Mouse (Mus musculus): Measurements from ENCODE around the gene Nfkb1. TPM values are rescaled to one million over a fixed set of nuclear protein-coding genes. Genes with fewer than 3 reads are reported as not detected.

Nfkb1 gene
- total RNA-seq (2021) = 68.8 and 69.5 TPM in 2 replicates
- long read RNA-seq, full-length matches to known transcripts = 21 of 43 reads
- long read RNA-seq, partial matches to known transcripts = 17 of 43 reads
- long read RNA-seq, other reads (novel, unspliced or antisense) = 5 of 43 reads

- DNase-seq = peak; percentile 65
Observed at GRCm38 (mm10) chr3:135691191-135692131, at the start of gene Nfkb1. Gene Nfkb1 (minus strand): TSS chr3:135691547.

GRCm38 (mm10) chr3:135740711-135741110 is 49.4 kb upstream of the Nfkb1 start:
- no peak for DNase-seq

- DNase-seq = no peak
Observed at GRCm38 (mm10) chr3:135734736-135735135, 43.4 kb upstream of the Nfkb1 start.

- DNase-seq = no peak
Observed at GRCm38 (mm10) chr3:135732747-135733445, 41.5 kb upstream of the Nfkb1 start.

- DNase-seq = peak; percentile 81
Observed at GRCm38 (mm10) chr3:135731292-135732047, 40.1 kb upstream of the Nfkb1 start.

GRCm38 (mm10) chr3:135730790-135731189 is 39.4 kb upstream of the Nfkb1 start:
- DNase-seq = no peak

- peak; percentile 44 for DNase-seq
Observed at GRCm38 (mm10) chr3:135729575-135729974, 38.2 kb upstream of the Nfkb1 start.

- DNase-seq = no peak
Observed at GRCm38 (mm10) chr3:135728900-135729299, 37.6 kb upstream of the Nfkb1 start.

GRCm38 (mm10) chr3:135727339-135727738 is 36.0 kb upstream of the Nfkb1 start:
- no peak for DNase-seq

- no peak for DNase-seq
Observed at GRCm38 (mm10) chr3:135726521-135727275, 35.4 kb upstream of the Nfkb1 start.

GRCm38 (mm10) chr3:135726023-135726422 is 34.7 kb upstream of the Nfkb1 start:
- no peak for DNase-seq

GRCm38 (mm10) chr3:135722104-135722503 is 30.8 kb upstream of the Nfkb1 start:
- DNase-seq = no peak

- no peak for DNase-seq
Observed at GRCm38 (mm10) chr3:135719969-135720368, 28.6 kb upstream of the Nfkb1 start.

- no peak for DNase-seq
Observed at GRCm38 (mm10) chr3:135719179-135719532, 27.8 kb upstream of the Nfkb1 start.

- DNase-seq = no peak
Observed at GRCm38 (mm10) chr3:135718323-135719178, 27.2 kb upstream of the Nfkb1 start.

GRCm38 (mm10) chr3:135713016-135713950 is 21.9 kb upstream of the Nfkb1 start:
- DNase-seq = no peak

- DNase-seq = no peak
Observed at GRCm38 (mm10) chr3:135711613-135712012, 20.3 kb upstream of the Nfkb1 start.

- DNase-seq = no peak
Observed at GRCm38 (mm10) chr3:135711040-135711570, 19.8 kb upstream of the Nfkb1 start.

- no peak for DNase-seq
Observed at GRCm38 (mm10) chr3:135703307-135703706, 12.0 kb upstream of the Nfkb1 start.

Measured in adrenal gland, postnatal 25 days (tissue).